Mouse (Mus musculus) liver, adult 10 weeks (tissue): ENCODE results near the gene Gstp2. TPM values are rescaled to one million over a fixed set of nuclear protein-coding genes. Genes with fewer than 3 reads are reported as not detected.

ENCODE experiments used
- polyA plus RNA-seq: library from polyadenylated mRNA; stranded (reverse); fragments of 350-450 nt; fragmentation: Illumina TruSeq; extraction: RNeasy Lipid Tissue Mini Kit (QIAGEN cat#74804); gene quantifications from one replicate; pipeline ENCODE4 v1.2.3, GENCODE M21; 2014; ENCODE audit warnings: low read depth, low replicate concordance

Gstp2 gene
- 1.1 TPM for polyA plus RNA-seq

GRCm38 (mm10) chr19:4045966-4046865 is at the start of gene Gstp2:
Gene Gstp2, minus strand, starts transcription at chr19:4046023.

GRCm38 (mm10) chr19:4081394-4081793 is 35.6 kb upstream of the Gstp2 start, which contains the start of gene Cabp2:
Gene Cabp2, plus strand, starts transcription at chr19:4081578.

GRCm38 (mm10) chr19:4059069-4059740 is 13.4 kb upstream of the Gstp2 start, which contains the start of gene Gstp3:
Gene Gstp3, minus strand, starts transcription at chr19:4059569.

GRCm38 (mm10) chr19:4037788-4038232 is 8.0 kb downstream of the Gstp2 start, which contains the start of gene Gstp1:
Gene Gstp1, minus strand, starts transcription at chr19:4037985.

GRCm38 (mm10) chr19:4012432-4013022 is 33.3 kb downstream of the Gstp2 start, which contains the start of gene Ndufv1:
Gene Ndufv1, minus strand, starts transcription at chr19:4012806.

GRCm38 (mm10) chr19:4003112-4003511 is 42.7 kb downstream of the Gstp2 start, which contains the start of gene Doc2g:
Gene Doc2g, plus strand, starts transcription at chr19:4003313.

GRCm38 (mm10) chr19:4000119-4000900 is 45.5 kb downstream of the Gstp2 start, which contains the start of the genes Nudt8 and Gm49405:
Gene Nudt8, plus strand, starts transcription at chr19:4000580.
Gene Gm49405, plus strand, starts transcription at chr19:4000626.

GRCm38 (mm10) chr19:3992416-3992815 is 53.4 kb downstream of the Gstp2 start, which contains the start of gene Tbx10:
Gene Tbx10, plus strand, starts transcription at chr19:3992752.

Other genes with a start within 250 kb of the Gstp2 start
- 87.4 TPM for gene Chka, start 194.2 kb downstream of the Gstp2 start, polyA plus RNA-seq
- 7.2 TPM for gene Tcirg1, start 138.9 kb downstream of the Gstp2 start, polyA plus RNA-seq
- gene Ndufs8, start 133.2 kb downstream of the Gstp2 start, polyA plus RNA-seq = 7.7 TPM
- not detected for gene Aldh3b1, start 116.2 kb downstream of the Gstp2 start, polyA plus RNA-seq
- gene Unc93b1, start 110.8 kb downstream of the Gstp2 start, polyA plus RNA-seq = 3.1 TPM
- 0.64 TPM for gene Aldh3b3, start 87.4 kb downstream of the Gstp2 start, polyA plus RNA-seq
- not detected for gene Aldh3b2, start 73.7 kb downstream of the Gstp2 start, polyA plus RNA-seq
- 15.3 TPM for gene Acy3, start 59.5 kb downstream of the Gstp2 start, polyA plus RNA-seq
- gene Tbx10, start 53.3 kb downstream of the Gstp2 start, polyA plus RNA-seq = not detected
- not detected for gene Nudt8, start 45.4 kb downstream of the Gstp2 start, polyA plus RNA-seq
- 0.13 TPM for gene Gm49405, start 45.4 kb downstream of the Gstp2 start, polyA plus RNA-seq
- gene Doc2g, start 42.7 kb downstream of the Gstp2 start, polyA plus RNA-seq = not detected
- 25.4 TPM for gene Ndufv1, start 33.2 kb downstream of the Gstp2 start, polyA plus RNA-seq
- 51.4 TPM for gene Gstp1, start 8.0 kb downstream of the Gstp2 start, polyA plus RNA-seq
- 2.0 TPM for gene Gstp3, start 13.5 kb upstream of the Gstp2 start, polyA plus RNA-seq
- not detected for gene Cabp2, start 35.6 kb upstream of the Gstp2 start, polyA plus RNA-seq
- gene Cdk2ap2, start 51.2 kb upstream of the Gstp2 start, polyA plus RNA-seq = 1.9 TPM
- 0.19 TPM for gene Pitpnm1, start 54.0 kb upstream of the Gstp2 start, polyA plus RNA-seq
- 0.53 TPM for gene Aip, start 79.8 kb upstream of the Gstp2 start, polyA plus RNA-seq
- gene Gpr152, start 93.8 kb upstream of the Gstp2 start, polyA plus RNA-seq = not detected
- gene Cabp4, start 98.0 kb upstream of the Gstp2 start, polyA plus RNA-seq = 0.26 TPM
- gene Coro1b, start 102.6 kb upstream of the Gstp2 start, polyA plus RNA-seq = 19.7 TPM
- gene Ptprcap, start 107.6 kb upstream of the Gstp2 start, polyA plus RNA-seq = 2.3 TPM
- gene Rps6kb2, start 117.3 kb upstream of the Gstp2 start, polyA plus RNA-seq = 3.4 TPM
- 0.64 TPM for gene Carns1, start 129.5 kb upstream of the Gstp2 start, polyA plus RNA-seq
- not detected for gene Tbc1d10c, start 145.3 kb upstream of the Gstp2 start, polyA plus RNA-seq
- 76.1 TPM for gene Ppp1ca, start 146.0 kb upstream of the Gstp2 start, polyA plus RNA-seq
- gene Rad9a, start 155.6 kb upstream of the Gstp2 start, polyA plus RNA-seq = 1.6 TPM
- 0.56 TPM for gene Clcf1, start 168.2 kb upstream of the Gstp2 start, polyA plus RNA-seq
- gene AC109138.7, start 168.3 kb upstream of the Gstp2 start, polyA plus RNA-seq = not detected
- gene Pold4, start 185.9 kb upstream of the Gstp2 start, polyA plus RNA-seq = 1.7 TPM
- gene Ssh3, start 223.2 kb upstream of the Gstp2 start, polyA plus RNA-seq = 1.8 TPM
- not detected for gene Ankrd13d, start 237.1 kb upstream of the Gstp2 start, polyA plus RNA-seq